Mouse (Mus musculus) lung, postnatal 0 days (tissue): ENCODE results near the gene Ppp1r36.

ENCODE experiments used
- CTCF ChIP-seq: IDR thresholded peaks from 2 replicates; pipeline ENCODE4 v1.5.1; 2016; ENCODE audit warnings: antibody characterized with exemption, mild to moderate bottlenecking
- EP300 ChIP-seq: IDR thresholded peaks from 2 replicates; pipeline ENCODE4 v1.6.1; 2016; ENCODE audit warnings: antibody characterized with exemption, mild to moderate bottlenecking, control low read depth

DNA sequence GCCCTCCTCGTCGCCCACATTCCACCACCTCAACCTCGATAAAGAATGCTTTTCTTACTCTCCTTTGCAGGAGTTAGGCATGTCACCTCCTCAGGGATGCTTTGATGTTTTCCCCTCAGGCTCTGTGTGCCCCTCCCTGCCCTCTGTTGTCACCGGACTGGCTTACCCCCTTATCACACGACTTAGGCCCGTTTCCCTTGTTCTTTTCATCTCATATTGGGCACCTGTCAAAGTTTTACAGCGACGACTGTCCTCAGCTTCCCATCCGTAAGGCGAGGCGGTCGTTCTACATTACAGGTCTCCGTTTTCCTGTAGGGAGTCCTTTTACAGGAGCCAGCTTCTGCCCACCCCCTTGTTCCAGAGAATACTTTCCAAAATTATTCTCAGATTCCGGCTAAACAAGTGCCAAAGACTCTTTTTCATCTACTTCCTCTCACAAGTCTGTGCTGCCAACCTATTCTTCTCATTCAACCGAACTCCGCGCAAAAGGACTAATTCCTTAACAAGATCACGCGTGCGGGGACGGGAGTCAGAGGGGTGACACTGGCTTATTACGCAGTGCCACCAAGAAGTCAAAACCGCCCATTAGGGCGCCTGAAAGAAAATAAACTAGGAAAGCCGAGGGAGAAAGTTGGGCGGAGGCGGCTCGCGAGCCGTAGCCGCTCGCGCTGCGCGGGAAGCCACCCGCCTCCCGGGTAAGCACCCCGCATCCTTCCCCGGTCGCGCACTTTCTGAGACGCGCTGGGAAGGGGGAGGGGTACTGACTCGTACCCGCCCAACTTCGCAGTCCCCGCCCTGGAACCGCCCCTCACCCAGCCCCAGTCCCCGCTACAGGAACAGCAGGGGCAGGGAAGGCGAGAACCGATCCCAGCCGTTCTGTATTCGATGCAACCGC is 14.1 kb upstream of the Ppp1r36 start:
- TF ChIP-seq EP300 = no peak
- TF ChIP-seq CTCF = no peak
